Mouse (Mus musculus) brain, adult 10 weeks (tissue): ENCODE measurements around the gene Mageh1. TPM values are rescaled to one million over a fixed set of nuclear protein-coding genes. Genes with fewer than 3 reads are reported as not detected.

Source experiments
- polyA plus RNA-seq: library from polyadenylated mRNA; stranded (reverse); fragments of 350-450 nt; fragmentation: Illumina TruSeq; extraction: RNeasy Lipid Tissue Mini Kit (QIAGEN cat#74804); gene quantifications from one replicate; pipeline ENCODE4 v1.2.3, GENCODE M21; 2015; ENCODE audit warnings: low read depth, low replicate concordance

The Mageh1 gene
- 62.5 TPM for polyA plus RNA-seq

DNA sequence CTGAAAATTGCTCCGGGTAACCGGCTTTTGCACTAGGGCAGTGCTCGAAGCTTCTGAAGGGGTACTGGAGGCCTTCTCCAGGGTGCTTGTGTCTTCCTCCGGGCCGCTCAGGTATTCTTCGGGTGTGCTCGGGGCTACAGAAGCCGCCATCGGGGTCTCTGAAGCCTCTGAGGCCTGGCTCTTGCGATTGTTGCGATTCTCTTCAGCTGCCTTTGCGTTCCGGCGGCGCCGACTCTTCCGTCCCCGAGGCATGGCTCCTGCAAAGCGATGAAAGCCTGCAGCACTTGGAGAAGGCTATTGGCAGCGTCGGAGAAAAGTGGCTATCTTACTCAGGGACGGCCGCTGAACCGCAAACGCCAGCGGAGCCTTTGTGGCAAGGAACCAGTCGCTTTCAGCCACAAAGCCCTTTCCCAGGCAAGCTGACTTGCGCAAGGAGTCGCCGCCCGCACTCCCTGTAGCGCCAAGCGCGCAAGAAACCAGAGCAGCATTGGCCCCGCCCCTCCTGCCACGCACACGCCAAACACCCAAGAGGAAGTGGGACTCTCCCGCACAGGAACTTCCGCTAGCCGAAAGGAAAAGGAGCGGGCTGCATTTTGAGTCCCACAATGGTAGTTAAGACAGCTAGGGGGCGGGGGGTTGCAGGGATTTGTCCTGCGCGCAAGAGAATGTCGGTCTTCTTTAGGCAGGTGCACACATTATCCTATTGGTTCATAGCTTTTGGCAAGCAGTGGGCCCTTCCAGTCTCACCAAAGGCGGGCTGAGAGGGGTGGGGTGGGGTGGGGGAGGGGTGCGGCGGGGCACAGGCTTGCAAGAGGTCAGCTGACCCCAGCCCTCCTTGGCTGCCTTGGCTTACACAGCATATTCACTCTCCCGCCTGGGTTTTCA lies at the start of gene Mageh1:
Gene Mageh1 (minus strand): TSS at position 489 of the 885 bp plus-strand sequence.

GRCm38 (mm10) chrX:153006387-153006841 lies 31.0 kb downstream of the Mageh1 start, which contains the start of gene Usp51:
TSS of gene Usp51 (plus strand) at chrX:153006469.

Other genes starting within 250 kb of the Mageh1 start
- 1.3 TPM for gene Usp51, start 31.1 kb downstream of the Mageh1 start, polyA plus RNA-seq
- gene Foxr2, start 81.2 kb upstream of the Mageh1 start, polyA plus RNA-seq = 0.70 TPM
- 94.0 TPM for gene Rragb, start 102.4 kb upstream of the Mageh1 start, polyA plus RNA-seq
- gene Klf8, start 199.9 kb upstream of the Mageh1 start, polyA plus RNA-seq = 2.6 TPM